Mouse (Mus musculus) cerebellum, adult 2 months (tissue): ENCODE data around the gene Igsf3. TPM values are rescaled to one million over a fixed set of nuclear protein-coding genes. Genes with fewer than 3 reads are reported as not detected.

Experiments
- DNase-seq, 2 experiments: peaks; one replicate each; pipeline ENCODE4 v3.0.0; 2021
- H3K27ac ChIP-seq: fragments of 200-500 bp; 2 replicates; pipeline ENCODE4 v1.5.1; 2012; ENCODE audit warnings: low read length, control low read depth, inconsistent platforms; ENCODE audit not compliant: insufficient read depth
- H3K27me3 ChIP-seq: fragments of 200-500 bp; 2 replicates; pipeline ENCODE4 v1.6.1; 2012; ENCODE audit warnings: inconsistent platforms, mild to moderate bottlenecking, low read length, moderate library complexity; ENCODE audit not compliant: control insufficient read depth, insufficient read depth
- H3K4me1 ChIP-seq: fragments of 200-500 bp; 2 replicates; pipeline ENCODE4 v1.6.1; 2011; ENCODE audit warnings: low read length; ENCODE audit not compliant: control insufficient read depth, insufficient read depth
- H3K4me3 ChIP-seq: fragments of 200-500 bp; replicated peaks from 2 replicates; pipeline ENCODE3; 2011; ENCODE audit warnings: mild to moderate bottlenecking, low read depth, low read length, control low read depth; ENCODE audit not compliant: insufficient read depth
- CTCF ChIP-seq: fragments of 200-500 bp; IDR thresholded peaks from 2 replicates; pipeline ENCODE4 v1.5.1; 2011; ENCODE audit warnings: low read depth, mild to moderate bottlenecking, control low read depth, low read length, moderate library complexity, borderline replicate concordance; ENCODE audit not compliant: insufficient read depth
- POLR2A ChIP-seq: fragments of 200-500 bp; IDR thresholded peaks from 2 replicates; pipeline ENCODE4 v1.6.1; 2011; ENCODE audit warnings: low read length, control low read depth, borderline replicate concordance; ENCODE audit not compliant: insufficient read depth
- WGBS: fragments of 180-500 bp; shearing (Covaris S2); methylation state at CpG from one replicate; pipeline ENCODE4 v1.1.7; 2018; 5-methylcytosine and 5-hydroxymethylcytosine counted together
- polyA plus RNA-seq: library from polyadenylated mRNA; depleted of rRNA; stranded (reverse); fragments of >200 nt; gene quantifications from 2 replicates; pipeline ENCODE4 v1.2.3, GENCODE M21; 2012

Gene Igsf3
- polyA plus RNA-seq, 1 experiment = 5.1 TPM

DNA sequence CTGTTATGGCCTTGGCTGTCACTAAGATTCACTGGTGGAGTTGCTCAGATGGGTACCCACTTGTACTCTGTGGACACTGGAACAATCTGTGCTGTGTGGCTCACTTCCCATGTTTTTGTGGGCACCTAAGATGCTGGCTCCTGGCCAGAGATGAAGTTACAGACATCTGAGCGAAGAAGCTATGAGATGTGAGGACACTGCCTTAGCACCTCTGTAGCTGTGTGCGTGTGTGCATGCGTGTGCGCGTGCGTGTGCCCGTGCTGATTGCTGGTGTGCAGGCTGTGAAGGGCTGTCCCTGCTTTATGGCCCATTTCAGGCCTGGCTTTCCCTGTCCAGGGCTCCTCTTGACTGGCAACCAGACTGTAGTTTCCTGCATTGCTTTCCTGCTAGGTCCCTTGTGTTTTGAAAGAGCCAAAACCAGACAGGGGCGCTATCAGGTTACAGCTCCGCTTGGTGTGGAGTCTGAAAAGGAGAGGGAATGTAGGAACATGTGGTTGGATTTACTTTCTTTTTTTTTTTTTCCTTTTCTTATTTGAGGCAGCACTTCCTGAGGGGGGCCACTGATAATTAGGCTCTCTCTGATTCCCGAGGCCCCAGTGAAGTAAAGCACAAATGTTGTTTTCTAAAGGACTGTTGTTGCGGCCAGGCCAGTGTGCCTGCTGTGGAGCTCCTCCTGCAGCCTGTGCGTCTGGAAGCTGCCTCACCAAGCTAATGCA, 21.3 kb downstream of the Igsf3 start:
- Histone ChIP-seq H3K4me3 (no peak overlapping the region), H3K27ac (no peak overlapping the region), H3K4me1 (peaks cover 9% of the 10 kb centered on the region), H3K27me3 (no peaks in the 10 kb centered on the region)
- DNase-seq = no peak
- 89% methylated on average over 12 of the region's 12 CpGs for WGBS
- TF ChIP-seq CTCF = no peak
- no peak for TF ChIP-seq POLR2A

DNA sequence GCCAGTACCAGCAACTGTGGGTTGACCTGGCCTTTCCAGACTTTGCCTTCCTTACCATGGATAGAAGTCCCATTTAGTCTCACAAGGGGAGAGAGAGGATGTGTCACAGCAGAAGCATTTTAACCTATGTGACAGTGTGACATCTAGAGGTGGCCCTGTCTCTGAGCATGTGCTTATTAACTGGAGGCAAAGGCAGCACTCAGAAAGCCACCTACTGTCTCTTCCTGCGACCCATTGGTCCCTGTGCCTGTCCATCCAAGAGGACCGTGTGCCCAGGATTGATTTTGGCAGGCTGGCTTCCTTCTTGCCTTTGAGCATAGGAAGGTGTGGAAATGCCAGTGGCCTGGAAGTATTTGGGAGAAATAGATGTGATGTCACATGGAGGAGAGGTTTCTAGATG, 22.0 kb downstream of the Igsf3 start:
- Histone ChIP-seq H3K4me3 (no peak overlapping the region), H3K4me1 (peaks cover 6% of the 10 kb centered on the region), H3K27me3 (no peaks in the 10 kb centered on the region), H3K27ac (no peak overlapping the region)
- TF ChIP-seq CTCF (no peak), POLR2A (no peak)
- 73% methylated on average over 2 of the region's 2 CpGs for WGBS
- DNase-seq = no peak

DNA sequence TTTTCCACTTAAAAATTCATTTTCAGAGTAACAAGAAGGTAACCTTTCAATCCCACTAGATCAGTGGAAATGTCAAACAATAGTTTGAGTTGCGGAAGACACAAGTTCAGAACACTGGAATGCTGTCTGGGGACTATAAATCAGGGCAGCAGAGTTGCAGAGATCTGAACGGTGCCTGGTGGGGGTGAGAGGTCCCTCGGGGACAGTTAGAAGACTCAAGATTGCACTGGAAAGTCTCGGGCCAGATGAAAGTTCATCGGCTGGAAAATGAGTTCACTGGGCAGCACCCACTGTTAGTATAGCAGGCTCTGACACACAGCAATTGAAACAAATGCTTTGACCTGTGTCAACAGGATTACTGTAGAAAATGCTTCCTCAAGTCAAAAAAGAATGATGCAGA, 24.6 kb downstream of the Igsf3 start:
- WGBS = 74% methylated on average over 5 of the region's 5 CpGs
- no peak for TF ChIP-seq CTCF
- TF ChIP-seq POLR2A = no peak
- no peaks in the 10 kb centered on the region for H3K27me3 ChIP-seq
- H3K4me1 ChIP-seq = peaks cover 18% of the 10 kb centered on the region
- DNase-seq = no peak
- no peak overlapping the region for H3K4me3 ChIP-seq
- H3K27ac ChIP-seq = no peak overlapping the region

DNA sequence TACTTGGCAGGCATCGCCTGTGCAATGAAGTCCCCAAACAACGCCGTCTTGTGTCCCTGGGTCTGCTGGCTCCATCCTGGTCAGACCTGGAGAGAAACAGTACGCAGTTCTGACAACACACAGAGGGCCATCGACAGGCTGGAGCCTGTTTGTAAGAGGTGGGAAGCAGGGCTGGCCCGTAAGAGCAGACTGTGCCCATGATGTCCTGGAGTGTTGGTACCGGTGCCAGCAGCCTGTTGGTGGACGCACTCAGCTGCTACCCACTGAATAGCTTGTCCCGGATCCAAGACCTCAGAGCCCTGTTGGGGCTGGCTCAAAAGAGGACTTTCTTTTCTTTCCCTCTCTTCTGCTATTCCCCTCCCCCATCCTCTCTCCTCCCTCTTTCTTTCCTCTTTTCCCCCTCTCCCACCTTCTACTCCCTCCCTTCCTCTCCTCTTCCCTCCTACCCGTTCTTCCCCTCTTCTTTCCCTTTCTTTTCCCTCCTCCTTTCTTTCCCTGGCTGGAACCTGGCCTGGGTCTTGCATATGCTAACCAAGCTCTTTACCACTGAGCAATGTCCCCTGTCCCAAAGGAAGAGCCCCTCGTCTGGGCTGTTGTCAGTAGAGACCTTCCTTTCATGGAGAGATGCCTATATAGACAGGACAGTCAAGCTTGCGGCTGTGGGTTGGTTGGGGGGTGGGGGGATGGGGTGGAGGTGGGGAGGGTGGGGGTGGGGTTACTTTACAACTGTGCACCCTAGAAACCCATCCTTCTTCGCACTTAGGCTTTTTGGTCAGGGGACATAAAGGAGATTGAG, 27.9 kb downstream of the Igsf3 start:
- H3K27ac ChIP-seq = no peak overlapping the region
- H3K27me3 ChIP-seq = no peaks in the 10 kb centered on the region
- TF ChIP-seq POLR2A = no peak
- TF ChIP-seq CTCF = no peak
- peak; percentile 61 to 76 for DNase-seq
- 17% methylated on average over 13 of the region's 13 CpGs for WGBS
- H3K4me3 ChIP-seq = no peak overlapping the region
- H3K4me1 ChIP-seq = peaks cover 17% of the 10 kb centered on the region

DNA sequence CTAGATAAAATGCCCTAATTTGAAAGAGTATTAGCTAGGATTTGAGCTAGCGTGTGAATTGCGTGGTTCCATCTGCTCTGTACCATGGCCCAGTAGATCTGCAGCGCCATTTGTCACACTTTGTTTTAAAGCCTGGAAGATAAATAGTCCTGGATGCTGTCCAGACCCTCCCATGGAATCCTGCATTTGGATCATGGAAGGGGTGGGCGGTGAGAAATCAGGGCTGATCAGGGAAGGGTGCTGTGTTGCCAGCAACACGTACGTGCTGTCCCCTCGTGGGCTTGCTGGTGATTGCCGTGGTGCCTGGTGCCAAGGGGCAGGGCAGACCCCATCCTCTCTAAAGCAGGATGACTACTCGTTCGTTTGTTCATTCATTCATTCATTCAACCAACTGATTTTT, 28.6 kb downstream of the Igsf3 start:
- WGBS = 57% methylated on average over 10 of the region's 10 CpGs
- Histone ChIP-seq H3K27ac (no peak overlapping the region), H3K4me1 (peaks cover 21% of the 10 kb centered on the region), H3K4me3 (no peak overlapping the region), H3K27me3 (no peaks in the 10 kb centered on the region)
- DNase-seq = peak in 1 of 2 experiments; percentile 29
- TF ChIP-seq POLR2A = no peak
- TF ChIP-seq CTCF = no peak

DNA sequence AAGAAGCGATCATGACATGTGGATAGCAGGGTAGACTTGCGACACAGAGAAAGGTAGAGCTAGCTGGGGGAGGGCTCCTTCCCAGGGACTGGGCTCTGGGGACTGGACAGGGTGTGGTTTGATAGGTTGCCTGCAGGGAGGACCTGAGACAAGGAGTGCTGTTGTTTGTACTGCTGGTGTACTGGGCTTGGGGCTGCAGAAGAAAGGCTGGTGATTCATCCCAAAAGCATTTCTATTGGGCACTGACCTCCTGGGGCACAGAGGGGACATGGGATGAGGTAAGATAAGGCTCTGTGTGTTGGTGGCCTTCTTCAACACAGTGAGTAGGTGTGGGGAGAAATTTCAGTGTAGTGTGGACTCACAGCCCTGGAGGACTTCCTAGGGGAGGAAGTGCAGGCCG, 29.2 kb downstream of the Igsf3 start:
- 93% methylated on average over 3 of the region's 3 CpGs for WGBS
- TF ChIP-seq CTCF (no peak), POLR2A (no peak)
- no peak for DNase-seq
- Histone ChIP-seq H3K4me3 (no peak overlapping the region), H3K4me1 (peaks cover 26% of the 10 kb centered on the region), H3K27me3 (no peaks in the 10 kb centered on the region), H3K27ac (no peak overlapping the region)

DNA sequence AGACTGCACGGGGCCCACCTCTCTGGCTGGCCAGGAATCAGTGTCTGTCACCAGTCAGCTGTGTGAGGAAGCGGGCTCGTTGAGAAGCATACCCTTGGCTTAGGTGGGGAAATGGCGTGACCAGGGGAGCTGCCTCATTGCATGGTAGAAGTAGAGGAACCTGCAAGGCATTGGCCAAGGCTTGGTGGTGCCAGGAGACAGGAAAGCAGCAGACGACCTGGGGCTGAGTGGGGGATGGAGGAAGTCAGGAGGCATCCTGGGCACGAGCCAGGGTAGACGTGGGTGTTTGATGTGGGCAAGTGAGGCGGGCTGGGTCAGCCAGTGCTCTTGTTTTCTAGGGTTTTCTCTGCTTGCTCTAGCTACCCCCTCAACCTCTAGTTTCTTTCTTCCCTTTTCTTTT, 30.7 kb downstream of the Igsf3 start:
- Histone ChIP-seq H3K27me3 (no peaks in the 10 kb centered on the region), H3K4me3 (no peak overlapping the region), H3K27ac (no peak overlapping the region), H3K4me1 (peaks cover 26% of the 10 kb centered on the region)
- TF ChIP-seq CTCF (no peak), POLR2A (no peak)
- DNase-seq = no peak
- 56% methylated on average over 8 of the region's 8 CpGs for WGBS
